Mouse (Mus musculus): Measurements from ENCODE around the gene Snrpa.
A peak's percentile ranks its signal among the peaks of the same experiment; 100 is the strongest.

The Snrpa gene

GRCm38 (mm10) chr7:27198355-27198754 lies 2.3 kb upstream of the Snrpa start:
- no peak for DNase-seq

DNA sequence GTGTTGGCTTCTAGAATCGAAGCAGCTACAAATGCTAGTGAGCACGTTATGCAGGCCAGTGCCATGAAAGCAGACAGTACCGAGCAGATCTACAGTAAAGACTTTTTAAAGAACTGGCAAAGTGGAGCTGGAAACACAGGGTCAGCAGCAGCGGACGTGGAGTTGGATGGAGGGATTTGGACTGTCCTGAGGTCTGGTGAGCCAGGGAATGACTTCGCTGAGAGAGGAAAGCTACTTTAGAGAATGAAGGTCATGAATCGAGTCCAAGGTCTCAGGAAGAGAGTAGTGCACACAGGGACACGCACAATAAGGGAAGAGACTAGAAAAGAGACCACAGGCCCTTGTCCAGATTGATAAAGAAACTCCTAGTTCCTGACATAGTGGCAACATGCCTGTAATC lies 1.6 kb upstream of the Snrpa start:
- no peak for DNase-seq

DNA sequence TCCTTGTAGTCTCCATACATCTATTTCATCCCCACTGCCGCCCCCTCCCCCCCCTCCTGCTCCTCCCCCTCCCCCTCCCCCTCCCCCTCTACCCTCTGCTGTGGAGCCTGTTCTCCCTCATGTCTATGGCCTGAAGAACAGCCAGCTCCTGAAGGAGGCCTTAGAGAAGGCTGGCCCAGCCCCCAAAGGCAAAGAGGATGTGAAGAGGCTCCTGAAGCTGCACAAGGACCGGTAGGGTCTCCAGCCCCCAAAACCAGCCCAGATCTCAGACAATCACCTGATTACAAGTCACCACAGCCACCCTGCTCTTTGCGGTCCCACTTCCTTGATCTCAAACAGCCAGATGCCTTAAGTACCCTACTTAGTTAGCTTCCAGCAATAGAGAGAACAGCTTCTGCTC lies 1.1 kb upstream of the Snrpa start:
- DNase-seq: no peak

DNA sequence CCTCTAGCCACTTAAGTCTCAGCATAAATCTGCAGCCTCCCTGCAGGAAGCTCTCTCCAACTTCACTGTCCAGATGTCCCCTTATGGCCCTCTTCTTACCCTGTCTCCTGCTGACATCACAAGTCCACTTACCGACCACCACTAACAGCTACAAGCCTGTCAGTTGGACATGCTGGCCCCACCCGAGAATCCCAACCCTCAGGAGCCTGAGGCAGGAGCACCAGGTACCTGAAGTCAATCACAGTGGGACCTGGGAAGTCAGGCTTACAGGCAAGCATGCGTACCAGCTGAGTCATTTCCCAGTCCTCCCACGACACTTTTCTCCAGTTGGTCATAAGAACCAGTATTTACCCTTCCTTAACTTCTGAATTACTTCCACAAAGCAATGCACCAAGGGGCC lies 2.3 kb downstream of the Snrpa start:
- no peak for DNase-seq

DNA sequence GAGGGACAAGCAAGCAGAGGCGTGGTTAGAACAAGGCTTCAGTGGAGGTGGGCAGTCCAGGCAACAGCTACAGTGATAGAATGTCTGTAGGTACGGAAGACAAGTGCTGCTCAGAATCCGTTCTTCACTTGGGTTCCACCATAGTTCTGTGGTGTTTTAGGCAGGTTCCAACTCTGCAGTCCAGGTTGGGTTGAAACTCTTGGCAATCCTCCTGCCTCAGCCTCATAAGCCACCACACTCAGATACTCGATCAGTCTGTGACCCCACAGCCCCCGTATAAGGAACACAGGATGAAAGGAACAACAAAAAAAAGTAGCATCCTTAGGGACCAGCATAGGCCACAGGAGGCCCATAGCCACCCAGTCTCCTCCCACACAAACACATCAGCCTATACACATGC lies 3.6 kb downstream of the Snrpa start:
- DNase-seq: no peak

DNA sequence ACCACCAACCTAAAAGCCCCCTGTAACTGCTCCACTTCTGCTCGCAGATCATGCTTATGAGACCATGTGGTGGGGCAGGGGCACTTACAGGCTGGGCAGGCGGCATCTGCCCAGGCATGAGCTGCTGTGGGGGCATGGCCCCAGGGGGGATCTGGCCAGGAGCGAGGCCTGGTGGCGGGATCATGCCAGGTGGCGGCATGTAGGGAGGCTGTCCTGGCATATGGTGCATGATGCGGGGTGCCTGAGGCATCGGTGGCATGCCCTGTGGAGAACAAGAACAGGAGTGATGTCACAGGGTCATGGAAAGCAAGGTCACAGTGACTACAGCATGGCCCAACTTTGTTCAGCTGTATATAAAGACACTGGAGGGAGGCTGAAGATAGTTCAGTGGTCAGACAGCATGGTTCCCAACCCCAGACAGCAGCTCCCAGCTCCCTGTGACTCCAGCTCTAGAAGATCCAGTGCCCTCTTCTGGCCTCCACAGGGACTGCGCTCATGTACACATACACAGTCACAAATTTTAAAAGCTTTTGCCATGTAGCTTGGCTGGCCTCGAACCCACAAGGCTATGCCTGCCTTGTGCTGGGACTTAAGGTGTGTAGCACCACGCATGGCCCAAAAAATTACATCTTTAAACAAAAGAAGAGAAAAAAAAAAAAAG lies 6.7 kb downstream of the Snrpa start:
- no peak for DNase-seq

- peak; percentile 59 for DNase-seq
Measured at GRCm38 (mm10) chr7:27185986-27186385, 10.1 kb downstream of the Snrpa start.

DNA sequence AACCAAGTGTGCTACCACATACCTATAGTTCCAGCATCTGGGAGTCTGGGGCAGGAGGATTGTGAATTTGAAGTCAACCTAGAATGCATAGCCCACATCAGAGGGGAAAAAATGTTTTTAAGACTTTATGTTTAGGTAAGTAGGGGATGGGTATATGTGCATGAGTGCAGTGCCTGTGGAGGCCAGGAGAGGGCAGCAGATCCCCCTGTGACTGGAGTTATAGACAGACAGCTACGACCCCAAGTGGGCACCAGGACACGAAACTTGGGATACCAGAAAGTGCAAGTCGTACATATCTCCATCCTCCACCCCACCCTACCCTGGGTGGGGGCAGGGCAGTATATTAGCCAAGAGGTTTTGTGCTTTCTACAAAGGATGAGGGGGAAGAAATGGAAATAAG lies 11.1 kb downstream of the Snrpa start:
- no peak for DNase-seq

GRCm38 (mm10) chr7:27182498-27182897 lies 13.6 kb downstream of the Snrpa start:
- no peak for DNase-seq

GRCm38 (mm10) chr7:27180837-27181695 lies 15.0 kb downstream of the Snrpa start, which contains the start of the genes Gm21983 and Mia:
Gene Gm21983 (minus strand): TSS chr7:27181086.
Gene Mia (minus strand): TSS chr7:27181157.
- no peak for DNase-seq

GRCm38 (mm10) chr7:27180036-27180435 lies 16.0 kb downstream of the Snrpa start:
- peak; percentile 95 for DNase-seq

GRCm38 (mm10) chr7:27179217-27179918 lies 16.7 kb downstream of the Snrpa start:
- DNase-seq: no peak

GRCm38 (mm10) chr7:27178324-27179216 lies 17.5 kb downstream of the Snrpa start, which contains the start of gene Rab4b:
Gene Rab4b (minus strand): TSS chr7:27178896.
- peak; percentile 100 for DNase-seq

GRCm38 (mm10) chr7:27177942-27178323 lies 18.1 kb downstream of the Snrpa start:
- no peak for DNase-seq

DNA sequence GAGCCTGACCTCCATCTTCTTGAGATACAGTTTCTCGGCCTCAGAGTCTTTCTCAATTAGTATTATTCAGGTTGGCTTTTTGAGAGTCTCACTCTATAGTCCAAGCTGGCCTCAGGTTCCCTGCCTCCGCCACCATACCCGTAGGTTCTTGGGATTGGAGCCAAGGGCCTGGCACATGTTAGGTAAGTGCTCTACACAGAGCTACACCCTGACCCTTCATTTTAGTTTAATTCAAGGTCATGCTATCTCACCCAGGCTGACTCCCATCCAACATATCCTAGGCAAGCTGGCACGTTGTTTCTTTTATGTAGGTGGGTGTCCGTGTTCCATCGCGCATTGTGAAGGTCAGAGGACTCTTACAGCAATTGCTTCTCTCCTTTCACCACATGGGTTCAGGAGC lies 21.2 kb downstream of the Snrpa start:
- no peak for DNase-seq

GRCm38 (mm10) chr7:27174496-27174895 lies 21.6 kb downstream of the Snrpa start:
- no peak for DNase-seq

DNA sequence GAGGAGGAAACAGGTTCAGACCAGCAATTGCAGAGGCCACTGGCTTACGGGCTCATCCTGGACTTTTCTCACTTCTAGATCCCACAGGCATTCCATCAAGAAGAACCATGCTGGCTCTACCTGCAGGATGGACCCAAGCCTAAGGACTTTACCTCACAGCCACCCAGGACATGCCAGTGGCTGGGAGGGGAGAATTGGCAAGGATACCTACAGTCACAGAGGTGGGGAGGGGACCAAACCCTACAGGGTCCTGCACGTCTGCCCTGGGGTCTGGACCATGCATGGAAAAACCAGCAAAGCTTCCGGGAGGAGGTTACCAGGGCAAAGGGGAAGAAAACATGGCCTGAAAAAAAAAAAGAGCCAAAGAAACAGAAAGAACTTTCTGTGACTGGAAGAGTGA lies 25.1 kb downstream of the Snrpa start:
- DNase-seq: no peak

GRCm38 (mm10) chr7:27168371-27168770 lies 27.7 kb downstream of the Snrpa start:
- DNase-seq: peak; percentile 60

- no peak for DNase-seq
Measured at GRCm38 (mm10) chr7:27167475-27168094, 28.5 kb downstream of the Snrpa start.

- DNase-seq: peak; percentile 98
Measured at GRCm38 (mm10) chr7:27166614-27167474, 29.2 kb downstream of the Snrpa start, which contains the start of gene Egln2. Gene Egln2 (minus strand): TSS chr7:27166802.

DNA sequence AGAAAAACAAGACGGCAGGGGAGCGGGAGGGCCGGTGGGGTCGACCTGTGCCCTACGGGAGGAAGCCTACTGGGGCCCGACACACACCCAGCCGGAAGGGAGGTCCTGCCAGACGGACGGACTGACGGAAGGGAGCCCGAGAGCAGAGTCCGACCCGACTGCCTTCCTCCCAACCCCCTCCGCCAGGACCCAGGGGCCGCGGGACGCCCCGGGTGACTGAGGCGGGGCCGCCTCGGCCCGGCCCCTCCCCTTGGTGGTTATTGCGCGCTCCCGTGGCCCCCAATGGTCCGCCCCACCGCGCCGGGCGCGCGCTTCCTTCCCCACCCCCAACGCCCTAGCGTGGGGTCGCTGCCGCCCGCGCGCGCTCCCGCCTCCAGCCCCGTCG lies 29.9 kb downstream of the Snrpa start:
- peak; percentile 94 for DNase-seq

All from kidney, adult 9 months (tissue).